8 mouse cellular contexts compared by ENCODE assay signal in genomic region chr16:87354075-87354583, GRCm38 (mm10). TPM values are rescaled to one million over a fixed set of nuclear protein-coding genes. Genes with fewer than 3 reads are reported as not detected.
DNase-seq lines count a peak whose midpoint lies in the region; ATAC-seq lines count a peak whose summit lies in the region.

N6amt1 (plus strand) TSS chr16:87354185.

- peak within 1 kb of the TSS; percentile 77 for H3K4me3 ChIP-seq in forebrain, embryonic 11.5 days (ENCODE audit: low read depth, low read length)
- peak within 1 kb of the TSS; percentile 86 for H3K4me3 ChIP-seq in heart, embryonic 16.5 days (ENCODE audit: low read length)
- H3K4me3 ChIP-seq in liver, embryonic 15.5 days (replicated peaks): peak within 1 kb of the TSS; percentile 89
- H3K4me3 ChIP-seq in neural tube, embryonic 12.5 days: peak within 1 kb of the TSS; percentile 70

- H3K27me3 ChIP-seq in forebrain, embryonic 11.5 days (ENCODE audit: control insufficient read depth, insufficient read depth, low read length): no peaks in the 10 kb centered on the region
- H3K27me3 ChIP-seq in heart, embryonic 16.5 days (ENCODE audit: control insufficient read depth, insufficient read depth, low read length): no peaks in the 10 kb centered on the region
- H3K27me3 ChIP-seq in liver, embryonic 15.5 days: 0 out of 2 replicates have a peak, but pooled peaks cover 4% of the 10 kb centered on the region
- no peaks in the 10 kb centered on the region for H3K27me3 ChIP-seq in neural tube, embryonic 12.5 days (replicated peaks)

- 1% methylated on average over 48 of the region's 48 CpGs for WGBS in forebrain, embryonic 11.5 days
- WGBS in heart, embryonic 16.5 days: under 1% methylated on average over 48 of the region's 48 CpGs
- under 1% methylated on average over 48 of the region's 48 CpGs for WGBS in liver, embryonic 15.5 days (ENCODE audit: insufficient replicate concordance)
- under 1% methylated on average over 48 of the region's 48 CpGs for WGBS in neural tube, embryonic 12.5 days

- H3K4me2 ChIP-seq in forebrain, embryonic 11.5 days (ENCODE audit: low read depth, low read length, severe bottlenecking): peak within 1 kb of the TSS; percentile 45; the same call in 1 of the 2 replicates
- peak within 1 kb of the TSS; percentile 61 for H3K4me2 ChIP-seq in heart, embryonic 16.5 days (ENCODE audit: low read depth, low read length)
- H3K4me2 ChIP-seq in liver, embryonic 15.5 days: peak within 1 kb of the TSS; percentile 67
- peak within 1 kb of the TSS; percentile 53 for H3K4me2 ChIP-seq in neural tube, embryonic 12.5 days (replicated peaks)

- peak within 1 kb of the TSS; percentile 82 for H3K9ac ChIP-seq in forebrain, embryonic 11.5 days (ENCODE audit: low read length)
- H3K9ac ChIP-seq in heart, embryonic 16.5 days (ENCODE audit: low read length): peak within 1 kb of the TSS; percentile 91
- peak within 1 kb of the TSS; percentile 71 for H3K9ac ChIP-seq in liver, embryonic 15.5 days
- H3K9ac ChIP-seq in neural tube, embryonic 12.5 days: peak within 1 kb of the TSS; percentile 58

- peak within 1 kb of the TSS; percentile 85 for H3K27ac ChIP-seq in forebrain, embryonic 11.5 days (ENCODE audit: low read depth, low read length)
- H3K27ac ChIP-seq in heart, embryonic 16.5 days (ENCODE audit: low read length): peak within 1 kb of the TSS; percentile 99
- peak within 1 kb of the TSS; percentile 82 for H3K27ac ChIP-seq in liver, embryonic 15.5 days (replicated peaks)
- peak within 1 kb of the TSS; percentile 74; the same call in 1 of the 2 replicates for H3K27ac ChIP-seq in neural tube, embryonic 12.5 days

- peak; percentile 92 to 95 for DNase-seq in CD8-positive naive resting alpha-beta T cell, adult 2 months (ENCODE audit: low read depth in 2 of 2, low spot score in 2 of 2)
- DNase-seq in c-Kit-positive CD71-negative TER-119-negative erythroid progenitor cells, embryonic 14.5 days (ENCODE audit: low read depth): peak; percentile 91
- peak; percentile 93 for DNase-seq in forebrain, embryonic 11.5 days (ENCODE audit: low spot score)
- peak; percentile 92 to 95 for DNase-seq in kidney, postnatal 36 days
- DNase-seq in telencephalon, adult 2 months (ENCODE audit: low read depth, low spot score): peak; percentile 90

- no peaks in the 10 kb centered on the region for H3K4me1 ChIP-seq in forebrain, embryonic 11.5 days (replicated peaks; ENCODE audit: control insufficient read depth, insufficient read depth, low read length)
- H3K4me1 ChIP-seq in heart, embryonic 16.5 days (ENCODE audit: control insufficient read depth, insufficient read depth, low read length): peaks cover 5% of the 10 kb centered on the region
- H3K4me1 ChIP-seq in liver, embryonic 15.5 days (replicated peaks): peaks cover 11% of the 10 kb centered on the region; the same call in 1 of the 2 replicates
- H3K4me1 ChIP-seq in neural tube, embryonic 12.5 days: no peaks in the 10 kb centered on the region

- no peaks in the 10 kb centered on the region for H3K36me3 ChIP-seq in forebrain, embryonic 11.5 days (ENCODE audit: control insufficient read depth, insufficient read depth, low read length)
- peaks cover 23% of the 10 kb centered on the region for H3K36me3 ChIP-seq in heart, embryonic 16.5 days (ENCODE audit: control insufficient read depth, insufficient read depth)
- H3K36me3 ChIP-seq in liver, embryonic 15.5 days (replicated peaks): 0 out of 2 replicates have a peak, but pooled peaks cover 11% of the 10 kb centered on the region
- 0 out of 2 replicates have a peak, but pooled peaks cover 7% of the 10 kb centered on the region for H3K36me3 ChIP-seq in neural tube, embryonic 12.5 days

- ATAC-seq in forebrain, embryonic 11.5 days (replicated peaks; ENCODE audit: low FRiP score): peak; percentile 100
- ATAC-seq in heart, embryonic 16.5 days (replicated peaks; ENCODE audit: extremely low read depth, insufficient read depth, low FRiP score): peak; percentile 99
- peak; percentile 99 for ATAC-seq in liver, embryonic 15.5 days (ENCODE audit: insufficient read depth)
- peak; percentile 99 for ATAC-seq in neural tube, embryonic 12.5 days (ENCODE audit: low FRiP score, low read depth)

- H3K9me3 ChIP-seq in forebrain, embryonic 11.5 days (ENCODE audit: control insufficient read depth, low read length): no peaks in the 10 kb centered on the region; the same call in 1 of the 2 replicates
- H3K9me3 ChIP-seq in heart, embryonic 16.5 days (replicated peaks; ENCODE audit: control insufficient read depth, low read length): no peaks in the 10 kb centered on the region
- H3K9me3 ChIP-seq in liver, embryonic 15.5 days (replicated peaks): no peaks in the 10 kb centered on the region
- no peaks in the 10 kb centered on the region for H3K9me3 ChIP-seq in neural tube, embryonic 12.5 days

RNA-seq across cellular contexts. Expression of gene N6amt1, which starts in this region (rescaled TPM):
- polyA plus RNA-seq in forebrain, embryonic 11.5 days (2014; fragmentation: Nextera tagmentation; extraction: Ambion mirVana): 17.7 and 19.5 TPM in 2 replicates
- 23.9 and 24.3 TPM in 2 replicates for polyA plus RNA-seq in heart, embryonic 16.5 days (2015; fragmentation: Nextera tagmentation; extraction: Ambion mirVana)
- 5.7 and 6.0 TPM in 2 replicates for polyA plus RNA-seq in liver, embryonic 15.5 days (2015; fragmentation: Nextera tagmentation; extraction: Ambion mirVana)
- polyA plus RNA-seq in neural tube, embryonic 12.5 days (2016; fragmentation: Nextera tagmentation; extraction: Ambion mirVana): 16.5 and 18.8 TPM in 2 replicates

Comparison
In these comparisons a context has a peak if more than half of its experiments do, and no peak if none do; other contexts are left out.
1. Peak in every context shown above with its lines: DNase-seq, ATAC-seq, H3K4me3 ChIP-seq and H3K27ac ChIP-seq.